Mouse (Mus musculus): Measurements from ENCODE around the gene Hmx3.

DNA sequence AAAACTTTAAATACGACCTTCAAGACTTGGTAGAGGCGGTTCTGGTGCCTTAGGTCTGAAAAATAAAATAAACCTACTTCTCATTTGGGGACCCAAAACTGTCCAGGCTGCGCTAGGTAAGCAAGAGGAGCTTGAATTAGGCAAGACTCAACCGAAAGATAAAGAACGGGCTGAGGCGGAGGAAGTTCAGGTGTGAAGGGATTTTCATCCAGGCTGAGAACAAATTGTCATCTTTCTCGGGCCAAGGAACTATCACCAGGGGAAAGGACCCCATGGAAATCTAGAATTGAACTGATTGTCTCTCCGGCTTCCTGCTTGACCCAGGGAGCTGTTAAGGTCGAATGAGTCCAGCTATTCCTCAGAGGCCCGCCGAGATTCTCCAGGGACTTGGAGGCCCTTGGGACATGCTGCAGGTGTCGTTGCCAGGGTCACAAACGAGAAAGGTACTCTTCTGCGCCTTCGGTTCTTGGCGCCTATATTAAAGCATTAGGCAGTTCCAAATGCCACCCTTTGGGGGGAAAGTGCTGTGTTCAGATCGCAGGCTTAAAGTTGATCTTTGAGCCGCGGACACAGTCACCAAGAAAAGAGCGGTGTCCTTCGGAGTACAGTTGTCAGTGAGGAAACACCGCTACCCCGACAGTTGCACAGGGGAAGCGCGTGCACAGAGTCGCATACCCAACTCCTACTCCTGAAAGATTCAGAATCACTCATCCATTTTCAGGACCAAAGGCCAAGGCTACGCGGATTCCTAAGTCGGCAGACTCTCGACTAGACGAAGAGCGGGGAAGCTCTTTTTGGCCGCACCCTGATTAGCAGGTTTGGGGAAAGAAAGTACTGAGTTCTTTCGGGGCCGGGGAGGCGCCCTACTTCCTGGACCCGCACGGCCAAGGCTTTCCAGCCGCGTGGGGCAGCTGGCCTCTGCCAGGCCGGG, 1.2 kb upstream of the Hmx3 start:
- TF ChIP-seq CTCF (IDR thresholded peaks at IDR 0.05; ENCODE audit: control insufficient read depth, insufficient read depth, low read length) (no peak), POLR2A (IDR thresholded peaks at IDR 0.05; ENCODE audit: borderline replicate concordance, control insufficient read depth, low read depth, low read length) (no peak)
